Mouse (Mus musculus) CD4-positive, CD25-positive, alpha-beta regulatory T cell, adult 9 weeks (primary cell): ENCODE data around the gene Gpx1. TPM values are rescaled to one million over a fixed set of nuclear protein-coding genes. Genes with fewer than 3 reads are reported as not detected.

ENCODE experiments used
- polyA plus RNA-seq: library from polyadenylated mRNA; unstranded; fragments of 100-300 nt; shearing (Covaris generic); gene quantifications from one replicate; pipeline ENCODE4 v1.2.1, GENCODE M21; 2017

The Gpx1 gene
- 765 TPM for polyA plus RNA-seq

GRCm38 (mm10) chr9:108338886-108339781 is at the start of gene Gpx1:
Gene Gpx1, plus strand, starts transcription at chr9:108338903.

GRCm38 (mm10) chr9:108290016-108290750 is 48.5 kb upstream of the Gpx1 start, which contains the start of gene Nicn1:
Gene Nicn1, plus strand, starts transcription at chr9:108290429.

GRCm38 (mm10) chr9:108296453-108297355 is 42.0 kb upstream of the Gpx1 start, which contains the start of gene Amt:
Gene Amt, plus strand, starts transcription at chr9:108296853.

GRCm38 (mm10) chr9:108305629-108306520 is 32.8 kb upstream of the Gpx1 start, which contains the start of the genes Rhoa and Tcta:
Gene Rhoa, plus strand, starts transcription at chr9:108306129.
Gene Tcta, minus strand, starts transcription at chr9:108306160.

GRCm38 (mm10) chr9:108347540-108348289 is 9.0 kb downstream of the Gpx1 start, which contains the start of gene Usp4:
Gene Usp4, plus strand, starts transcription at chr9:108347853.

Other genes starting within 250 kb of the Gpx1 start
- gene Apeh, start 244.3 kb upstream of the Gpx1 start, polyA plus RNA-seq, result 108 TPM
- 0.60 TPM for gene Bsn, start 148.5 kb upstream of the Gpx1 start, polyA plus RNA-seq
- 5.1 TPM for gene Dag1, start 74.9 kb upstream of the Gpx1 start, polyA plus RNA-seq
- gene Nicn1, start 48.5 kb upstream of the Gpx1 start, polyA plus RNA-seq, result 2.9 TPM
- gene Amt, start 42.0 kb upstream of the Gpx1 start, polyA plus RNA-seq, result 0.35 TPM
- gene Rhoa, start 32.8 kb upstream of the Gpx1 start, polyA plus RNA-seq, result 307 TPM
- 19.7 TPM for gene Tcta, start 32.7 kb upstream of the Gpx1 start, polyA plus RNA-seq
- gene Usp4, start 8.9 kb downstream of the Gpx1 start, polyA plus RNA-seq, result 152 TPM
- gene 1700102P08Rik, start 53.9 kb downstream of the Gpx1 start, polyA plus RNA-seq, result 2.8 TPM
- gene Ccdc36, start 89.6 kb downstream of the Gpx1 start, polyA plus RNA-seq, result not detected
- gene BC048562, start 97.6 kb downstream of the Gpx1 start, polyA plus RNA-seq, result not detected
- 51.6 TPM for gene Ccdc71, start 121.6 kb downstream of the Gpx1 start, polyA plus RNA-seq
- gene Klhdc8b, start 122.7 kb downstream of the Gpx1 start, polyA plus RNA-seq, result 3.6 TPM
- 0.16 TPM for gene Lamb2, start 140.8 kb downstream of the Gpx1 start, polyA plus RNA-seq
- gene Usp19, start 151.7 kb downstream of the Gpx1 start, polyA plus RNA-seq, result 138 TPM
- gene Qars, start 168.8 kb downstream of the Gpx1 start, polyA plus RNA-seq, result 129 TPM
- gene Qrich1, start 177.9 kb downstream of the Gpx1 start, polyA plus RNA-seq, result 144 TPM
- 122 TPM for gene Impdh2, start 221.4 kb downstream of the Gpx1 start, polyA plus RNA-seq
- 77.9 TPM for gene Ndufaf3, start 228.5 kb downstream of the Gpx1 start, polyA plus RNA-seq
- gene Dalrd3, start 231.0 kb downstream of the Gpx1 start, polyA plus RNA-seq, result 131 TPM
- gene Wdr6, start 239.8 kb downstream of the Gpx1 start, polyA plus RNA-seq, result 90.3 TPM